Mouse (Mus musculus): ENCODE measurements around the gene Ubxn11. TPM values are rescaled to one million over a fixed set of nuclear protein-coding genes. Genes with fewer than 3 reads are reported as not detected.

The Ubxn11 gene
- 1 to 10 TPM; 5.4 to 6.7 TPM for total RNA-seq (2021)
- 7.5 and 10.1 TPM in 2 replicates for polyA plus RNA-seq (2012; rRNA removed)
- long read RNA-seq, partial matches to known transcripts, result 0 of 8 reads
- long read RNA-seq, other reads (novel, unspliced or antisense), result 4 of 8 reads

GRCm38 (mm10) chr4:134101979-134102741 lies at the start of gene Ubxn11:
Gene Ubxn11 (plus strand): TSS chr4:134102570.
- DNase-seq, result peak; percentile 92

GRCm38 (mm10) chr4:134053538-134053937 lies 48.8 kb upstream of the Ubxn11 start, which contains the start of gene Zfp683:
Gene Zfp683 (plus strand): TSS chr4:134053838.
- DNase-seq, result no peak

- DNase-seq, result no peak
Observed at GRCm38 (mm10) chr4:134058166-134058715, 44.1 kb upstream of the Ubxn11 start.

GRCm38 (mm10) chr4:134058908-134059307 lies 43.5 kb upstream of the Ubxn11 start:
- DNase-seq, result no peak

GRCm38 (mm10) chr4:134060135-134060865 lies 42.1 kb upstream of the Ubxn11 start, which contains the start of gene Crybg2:
Gene Crybg2 (plus strand): TSS chr4:134060815.
- no peak for DNase-seq

GRCm38 (mm10) chr4:134061166-134061830 lies 41.1 kb upstream of the Ubxn11 start:
- DNase-seq, result no peak

GRCm38 (mm10) chr4:134061944-134062446 lies 40.4 kb upstream of the Ubxn11 start:
- DNase-seq, result no peak

GRCm38 (mm10) chr4:134062561-134062960 lies 39.8 kb upstream of the Ubxn11 start:
- no peak for DNase-seq

- no peak for DNase-seq
Observed at GRCm38 (mm10) chr4:134065431-134066004, 36.9 kb upstream of the Ubxn11 start.

- no peak for DNase-seq
Observed at GRCm38 (mm10) chr4:134067383-134067782, 35.0 kb upstream of the Ubxn11 start.

- no peak for DNase-seq
Observed at GRCm38 (mm10) chr4:134067833-134068544, 34.4 kb upstream of the Ubxn11 start.

- no peak for DNase-seq
Observed at GRCm38 (mm10) chr4:134068793-134069580, 33.4 kb upstream of the Ubxn11 start.

GRCm38 (mm10) chr4:134078694-134079093 lies 23.7 kb upstream of the Ubxn11 start:
- DNase-seq, result peak; percentile 13

- DNase-seq, result no peak
Observed at GRCm38 (mm10) chr4:134080674-134081073, 21.7 kb upstream of the Ubxn11 start.

GRCm38 (mm10) chr4:134081730-134082386 lies 20.5 kb upstream of the Ubxn11 start:
- peak; percentile 76 for DNase-seq

- no peak for DNase-seq
Observed at GRCm38 (mm10) chr4:134082460-134082859, 19.9 kb upstream of the Ubxn11 start.

GRCm38 (mm10) chr4:134084999-134085398 lies 17.4 kb upstream of the Ubxn11 start:
- no peak for DNase-seq

GRCm38 (mm10) chr4:134087412-134087811 lies 15.0 kb upstream of the Ubxn11 start:
- DNase-seq, result peak; percentile 34

- DNase-seq, result no peak
Observed at GRCm38 (mm10) chr4:134089029-134089428, 13.3 kb upstream of the Ubxn11 start.

Data from adrenal gland, adult 2 months (tissue).